Mouse (Mus musculus) inflammation-experienced regulatory T-cells, adult 6 months (primary cell): ENCODE data around the gene Sympk. TPM values are rescaled to one million over a fixed set of nuclear protein-coding genes. Genes with fewer than 3 reads are reported as not detected.

Experiments
- polyA plus RNA-seq, 3 experiments: library from polyadenylated mRNA; unstranded; fragments of 100-300 nt; shearing (Covaris generic); gene quantifications; one replicate each; pipeline ENCODE4 v1.2.1; 2017

Gene Sympk
- polyA plus RNA-seq, 3 experiments from 2014 or later, result 8.2 to 12.2 (median 9.2) TPM

Other genes with a start within 250 kb of the Sympk start
- not detected for gene Psg19, start 225.9 kb upstream of the Sympk start, polyA plus RNA-seq
- gene Psg17, start 202.8 kb upstream of the Sympk start, polyA plus RNA-seq, result not detected
- gene Mill2, start 184.4 kb upstream of the Sympk start, polyA plus RNA-seq, result under 1 TPM; 0.57 to 0.67 (median 0.58) TPM
- gene Pglyrp1, start 153.0 kb upstream of the Sympk start, polyA plus RNA-seq, result 100 to 1,000 TPM; 200 to 462 (median 264) TPM
- gene Ccdc61, start 114.0 kb upstream of the Sympk start, polyA plus RNA-seq, result 1 to 10 TPM; 5.8 to 8.6 (median 6.7) TPM
- gene Nova2, start 98.5 kb upstream of the Sympk start, polyA plus RNA-seq, result under 1 TPM in 1 of 3 experiments, not detected in 2; 0.05 TPM
- not detected for gene Nanos2, start 37.0 kb upstream of the Sympk start, polyA plus RNA-seq
- gene Mypop, start 33.1 kb upstream of the Sympk start, polyA plus RNA-seq, result 1 to 10 TPM; 2.1 to 2.7 (median 2.6) TPM
- 1 to 10 TPM; 1.1 to 2.6 (median 1.9) TPM for gene Irf2bp1, start 20.3 kb upstream of the Sympk start, polyA plus RNA-seq
- gene Foxa3, start 839 bp upstream of the Sympk start, polyA plus RNA-seq, result not detected
- not detected for gene Rsph6a, start 30.3 kb downstream of the Sympk start, polyA plus RNA-seq
- under 1 TPM in 1 of 3 experiments, not detected in 2; 0.27 TPM for gene Dmwd, start 51.9 kb downstream of the Sympk start, polyA plus RNA-seq
- not detected for gene Dmpk, start 59.5 kb downstream of the Sympk start, polyA plus RNA-seq
- gene Six5, start 70.2 kb downstream of the Sympk start, polyA plus RNA-seq, result 1 to 10 TPM in 2 of 3 experiments, under 1 TPM in 1; 0.15 to 1.2 (median 1.0) TPM
- under 1 TPM in 1 of 3 experiments, not detected in 2; 0.11 TPM for gene Gm4969, start 94.0 kb downstream of the Sympk start, polyA plus RNA-seq
- gene Fbxo46, start 95.5 kb downstream of the Sympk start, polyA plus RNA-seq, result 10 to 100 TPM; 18.3 to 20.6 (median 20.0) TPM
- gene Qpctl, start 124.9 kb downstream of the Sympk start, polyA plus RNA-seq, result 10 to 100 TPM in 1 of 3 experiments, 1 to 10 TPM in 2; 7.7 to 10.0 (median 8.5) TPM
- gene Snrpd2, start 125.3 kb downstream of the Sympk start, polyA plus RNA-seq, result 10 to 100 TPM; 73.5 to 94.3 (median 75.9) TPM
- not detected for gene Gipr, start 141.8 kb downstream of the Sympk start, polyA plus RNA-seq
- 10 to 100 TPM; 10.2 to 16.5 (median 16.5) TPM for gene Eml2, start 152.0 kb downstream of the Sympk start, polyA plus RNA-seq
- gene Gpr4, start 188.2 kb downstream of the Sympk start, polyA plus RNA-seq, result under 1 TPM in 1 of 3 experiments, not detected in 2; 0.13 TPM
- gene Opa3, start 204.0 kb downstream of the Sympk start, polyA plus RNA-seq, result 10 to 100 TPM; 14.3 to 20.8 (median 16.6) TPM
- gene Vasp, start 247.4 kb downstream of the Sympk start, polyA plus RNA-seq, result 100 to 1,000 TPM in 1 of 3 experiments, 10 to 100 TPM in 2; 74.0 to 103 (median 94.6) TPM